Mouse (Mus musculus) stomach, postnatal 0 days (tissue): ENCODE data around the gene Dmp1.

ENCODE experiments used
- CTCF ChIP-seq: IDR thresholded peaks from 2 replicates; pipeline ENCODE4 v1.5.1; 2016; ENCODE audit warnings: antibody characterized with exemption, low read depth, mild to moderate bottlenecking, moderate library complexity
- EP300 ChIP-seq: optimal IDR thresholded peaks from 2 replicates; pipeline ENCODE3; 2016; ENCODE audit warnings: antibody characterized with exemption

DNA sequence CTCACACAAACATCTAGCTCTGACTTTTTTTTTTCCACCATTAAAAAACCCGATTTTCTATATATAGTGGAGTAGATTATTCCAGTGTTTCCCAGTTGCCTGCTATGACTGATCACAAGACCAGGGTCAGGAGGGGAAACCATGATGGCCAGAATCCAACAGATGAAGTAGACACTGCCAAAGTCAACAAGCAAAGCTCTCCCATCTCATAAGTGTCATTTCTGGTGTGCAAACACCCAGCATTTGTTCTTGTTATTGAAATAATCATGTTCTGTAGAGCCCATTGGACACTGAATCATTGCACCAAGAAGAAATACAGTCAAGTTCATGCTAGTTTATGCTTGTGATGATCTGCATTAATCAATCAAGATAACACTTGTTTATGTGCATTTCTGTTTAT is 41.0 kb upstream of the Dmp1 start:
- no peak for TF ChIP-seq EP300
- no peak for TF ChIP-seq CTCF
